Mouse (Mus musculus) neutrophil, adult 5-6 weeks (primary cell): ENCODE data around the gene Prtn3. TPM values are rescaled to one million over a fixed set of nuclear protein-coding genes. Genes with fewer than 3 reads are reported as not detected.

Source experiments
- ATAC-seq: fragments of 151-379, 151-347 bp; 2 replicates; pipeline ENCODE4 v1.8.0; 2017; ENCODE audit warnings: mild to moderate bottlenecking, moderate TSS enrichment; ENCODE audit not compliant: insufficient number of reproducible peaks, poor library complexity, low FRiP score, severe bottlenecking; ENCODE audit errors: extremely low read depth
- total RNA-seq: library from RNA; stranded (forward); fragments of 200-1000 nt; gene quantifications from 2 replicates; pipeline ENCODE4 v1.2.3, GENCODE M21; 2017

Gene Prtn3
- total RNA-seq, 1 experiment from 2014 or later: not detected

DNA sequence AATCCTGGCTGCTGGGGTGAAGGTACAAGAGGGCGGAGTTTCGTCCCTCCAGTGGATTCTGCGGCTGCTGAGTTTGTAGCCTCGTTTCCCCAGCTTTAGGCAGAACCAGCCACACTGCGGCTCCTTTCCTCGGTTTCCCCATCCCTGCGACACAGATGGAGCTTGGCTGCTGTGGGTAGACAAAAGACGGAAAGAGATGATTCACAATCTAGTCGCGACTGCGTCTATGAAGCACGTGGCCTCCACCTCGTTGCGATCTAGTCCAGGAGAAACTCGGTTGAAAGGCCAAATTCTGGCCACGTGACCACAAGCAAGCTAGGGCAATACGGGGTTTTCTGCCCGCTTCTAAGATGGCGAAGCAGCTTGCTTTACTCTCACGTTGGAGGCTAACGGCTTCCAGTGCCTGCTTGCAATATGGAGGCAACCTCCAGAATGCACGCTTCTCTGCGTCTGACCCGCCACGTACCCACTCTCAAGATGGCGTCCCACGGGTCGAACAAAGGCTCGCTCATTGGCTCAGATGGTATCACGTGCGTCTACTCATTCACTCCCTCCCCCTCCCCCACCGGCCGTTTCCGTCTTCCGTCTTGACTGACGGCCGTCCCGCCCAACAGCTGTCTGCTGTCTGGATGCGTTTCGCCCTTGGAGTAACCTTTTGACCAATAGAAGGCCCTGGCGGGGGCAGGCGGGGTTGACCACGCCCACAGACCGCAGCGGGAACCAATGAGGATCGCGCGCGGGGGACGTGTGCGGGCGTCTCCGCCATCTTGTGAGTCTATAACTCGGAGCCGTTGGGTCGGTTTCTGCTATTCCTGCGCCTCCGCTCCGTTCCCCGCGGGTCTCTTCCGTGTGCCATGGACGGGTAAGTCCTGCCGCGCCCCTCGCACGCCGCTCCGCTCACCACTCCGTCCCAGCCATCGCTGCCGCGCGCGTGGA lies 20.1 kb upstream of the Prtn3 start, which contains the start of gene Ptbp1:
Gene Ptbp1 (plus strand): TSS at position 568 of the 936 bp plus-strand sequence.
- ATAC-seq: peak; percentile 88

DNA sequence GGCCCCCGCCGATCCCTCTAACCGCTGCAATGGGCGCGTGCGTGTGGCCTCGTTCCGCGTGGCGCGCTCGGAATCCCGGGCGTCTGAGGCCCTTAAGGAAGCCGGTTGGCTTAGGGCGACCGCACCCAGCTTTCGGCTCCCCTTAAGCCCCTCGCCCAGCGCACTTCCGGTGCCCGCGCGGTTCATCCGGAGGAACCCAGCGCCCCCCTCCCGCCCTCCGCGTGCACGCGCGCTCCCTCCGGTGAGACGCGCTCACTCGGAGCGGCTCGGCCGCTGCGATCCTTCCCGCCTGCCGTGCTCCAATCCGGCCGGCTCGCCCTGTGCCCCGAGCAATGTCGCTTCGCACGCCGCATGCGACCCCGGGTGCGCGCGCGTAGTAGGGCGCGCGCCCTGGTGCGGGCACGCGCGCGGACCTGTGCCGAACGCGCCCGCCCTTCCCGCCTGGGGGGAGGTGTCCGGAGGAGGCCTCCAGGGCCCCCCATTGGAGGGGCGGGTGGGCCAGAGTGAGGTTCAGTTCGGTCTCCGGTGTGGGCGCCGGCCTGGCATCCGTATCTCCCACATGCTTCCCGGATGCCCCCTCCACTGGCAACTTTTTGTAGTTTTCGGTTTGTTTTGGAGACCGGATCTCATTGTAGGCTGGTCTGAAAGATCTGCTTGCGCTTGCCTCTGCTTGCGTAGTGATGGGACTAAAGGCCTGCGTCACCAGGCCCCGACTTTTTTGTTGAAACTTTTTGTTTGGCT lies 19.3 kb upstream of the Prtn3 start:
- no peak for ATAC-seq

DNA sequence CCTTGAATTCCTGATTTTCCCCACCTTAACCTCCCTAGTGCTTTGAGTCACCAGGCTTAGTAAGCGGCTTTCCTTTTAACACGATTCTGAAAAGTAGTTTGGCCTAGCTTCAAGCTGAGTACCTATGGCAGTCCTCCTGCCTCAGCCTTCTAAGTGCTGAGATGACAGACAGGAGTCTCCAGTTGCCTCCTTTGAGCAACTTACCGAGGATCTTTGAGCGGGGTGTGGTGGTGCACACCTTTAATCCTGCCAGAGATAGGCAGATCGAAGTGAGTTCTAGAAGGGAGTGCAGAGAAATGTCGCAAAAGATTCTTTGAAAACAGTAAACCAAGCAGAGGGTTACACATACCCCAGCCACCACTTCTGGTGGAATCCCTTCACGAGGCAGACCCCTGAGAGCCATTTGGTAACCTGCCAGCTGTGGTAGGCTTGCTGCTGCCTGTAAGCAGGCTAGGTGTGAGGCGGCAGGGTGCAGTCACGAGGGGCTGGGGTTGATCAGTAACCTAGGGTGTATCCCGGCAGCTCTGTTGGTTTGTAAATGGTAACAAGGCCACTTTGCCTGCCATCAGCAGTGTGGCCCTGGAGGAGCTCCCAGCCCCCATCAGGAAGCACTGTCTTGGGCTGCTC lies 18.6 kb upstream of the Prtn3 start:
- no peak for ATAC-seq

DNA sequence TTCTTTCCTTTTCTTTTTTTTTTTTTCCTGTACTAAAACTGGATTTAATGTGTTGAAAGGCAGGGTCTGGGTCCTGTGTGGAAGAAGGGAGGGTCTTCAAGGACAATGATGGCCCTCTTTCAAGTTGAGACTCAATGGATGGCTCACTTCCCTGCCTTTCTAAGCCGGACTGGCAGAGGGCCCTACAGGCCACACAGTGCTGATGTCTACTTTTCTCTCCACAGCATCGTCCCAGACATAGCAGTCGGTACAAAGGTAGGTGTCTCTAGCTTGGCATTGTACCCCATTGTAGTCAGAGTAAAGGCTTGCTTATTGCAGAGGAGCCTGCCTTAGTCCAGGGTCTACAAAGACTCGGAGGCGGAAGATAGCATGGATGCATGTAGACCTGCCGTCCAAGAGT lies 18.0 kb upstream of the Prtn3 start:
- no peak for ATAC-seq

DNA sequence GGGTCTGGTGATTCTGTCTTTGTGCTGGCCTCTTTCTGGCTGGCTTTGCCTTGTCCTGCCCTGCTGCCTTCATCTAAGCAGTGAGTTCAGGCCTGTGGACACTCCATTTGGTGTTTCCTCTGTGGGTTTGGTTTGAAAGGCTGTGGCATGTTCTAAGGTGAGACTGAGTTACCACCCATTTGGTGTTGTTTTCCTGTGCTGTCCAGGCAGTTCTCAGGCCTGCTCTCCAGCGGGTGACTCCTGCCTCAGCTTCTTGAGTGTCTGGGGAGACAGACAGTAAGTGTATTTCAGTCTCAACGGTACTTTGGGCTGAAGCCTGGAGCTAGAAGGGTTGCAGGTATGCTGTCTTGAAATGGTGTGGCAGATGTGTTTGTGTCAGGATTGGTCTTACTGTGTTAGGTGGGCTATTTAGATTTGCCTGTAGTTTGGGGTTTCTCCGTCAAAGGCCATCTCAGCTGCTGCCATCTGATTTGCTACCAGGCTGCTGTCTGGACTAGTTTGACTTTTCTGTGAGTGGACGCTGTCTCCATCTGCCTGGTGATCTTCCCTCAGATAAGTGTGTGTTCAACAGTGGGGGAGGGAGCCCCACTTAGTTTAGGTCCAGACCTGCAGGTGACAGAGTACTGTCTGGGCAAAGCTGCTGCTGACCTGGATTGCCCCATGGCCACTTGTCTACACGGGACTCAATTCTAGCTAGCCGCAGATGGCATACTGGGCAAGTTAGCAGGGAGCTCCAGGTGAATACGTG lies 17.4 kb upstream of the Prtn3 start:
- ATAC-seq: no peak

DNA sequence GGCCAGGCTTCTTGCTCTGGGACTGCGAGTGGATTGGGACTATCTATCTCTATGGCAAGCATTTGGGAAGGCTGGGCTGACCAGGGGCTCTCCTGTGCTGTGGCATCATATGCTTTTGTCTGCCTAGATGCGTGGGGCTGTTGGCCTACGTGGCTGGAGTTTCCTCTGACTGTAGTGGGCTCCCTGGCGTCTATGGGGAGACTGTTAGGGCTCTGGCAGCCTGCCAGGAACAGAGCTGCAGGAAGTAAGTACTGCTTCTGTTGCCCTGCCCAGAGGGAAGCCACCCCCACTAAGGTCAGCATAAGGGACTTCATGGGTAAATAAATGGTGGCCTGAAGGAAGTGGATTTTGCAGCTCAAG lies 16.8 kb upstream of the Prtn3 start:
- no peak for ATAC-seq

DNA sequence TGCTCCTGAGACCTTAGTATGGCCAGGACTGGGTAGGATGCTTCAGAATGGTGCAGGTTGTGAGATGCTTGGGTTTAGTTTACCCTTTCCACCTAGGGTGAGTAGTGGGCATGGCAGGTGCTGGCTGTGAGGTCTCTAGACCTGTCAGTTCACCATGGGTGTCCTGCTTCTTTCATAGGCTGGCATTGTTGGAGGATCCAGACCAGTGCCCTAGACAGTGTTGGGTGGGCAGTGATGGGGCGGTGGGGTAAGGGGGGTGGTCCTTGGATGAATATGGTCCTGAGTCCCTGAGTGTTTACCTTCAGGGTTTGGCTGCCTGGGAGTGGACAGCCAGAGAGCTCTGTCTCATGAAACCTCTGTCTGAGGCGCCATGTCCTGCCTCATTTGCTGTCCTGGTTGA lies 16.4 kb upstream of the Prtn3 start:
- no peak for ATAC-seq

DNA sequence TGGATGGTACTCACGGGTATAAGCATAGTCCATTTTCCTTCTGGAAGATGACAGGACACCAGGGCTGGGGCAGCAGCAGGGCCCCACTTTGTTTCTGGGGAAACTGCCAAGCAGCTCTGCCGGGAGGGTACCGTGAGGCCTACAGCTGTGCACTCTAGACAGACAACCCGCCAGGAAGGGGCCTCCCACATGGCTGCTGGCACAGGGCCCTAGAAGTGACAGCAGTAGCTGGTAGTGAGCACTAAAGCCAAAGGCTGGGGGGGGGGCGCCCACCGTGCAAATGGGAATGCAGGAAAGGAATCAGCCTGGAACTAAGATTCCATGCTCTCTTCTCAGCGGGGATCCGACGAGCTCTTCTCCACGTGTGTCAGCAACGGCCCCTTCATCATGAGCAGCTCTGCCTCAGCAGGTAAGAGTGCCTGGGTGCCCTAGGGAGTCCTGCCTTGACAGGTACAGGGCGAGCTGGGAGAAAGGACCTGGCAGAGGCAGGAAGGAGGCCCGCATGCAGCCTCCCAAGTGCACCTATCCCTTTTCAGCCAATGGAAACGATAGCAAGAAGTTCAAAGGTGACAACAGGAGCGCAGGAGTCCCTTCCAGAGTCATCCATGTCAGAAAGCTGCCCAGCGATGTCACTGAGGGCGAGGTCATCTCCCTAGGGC lies 15.7 kb upstream of the Prtn3 start:
- no peak for ATAC-seq

DNA sequence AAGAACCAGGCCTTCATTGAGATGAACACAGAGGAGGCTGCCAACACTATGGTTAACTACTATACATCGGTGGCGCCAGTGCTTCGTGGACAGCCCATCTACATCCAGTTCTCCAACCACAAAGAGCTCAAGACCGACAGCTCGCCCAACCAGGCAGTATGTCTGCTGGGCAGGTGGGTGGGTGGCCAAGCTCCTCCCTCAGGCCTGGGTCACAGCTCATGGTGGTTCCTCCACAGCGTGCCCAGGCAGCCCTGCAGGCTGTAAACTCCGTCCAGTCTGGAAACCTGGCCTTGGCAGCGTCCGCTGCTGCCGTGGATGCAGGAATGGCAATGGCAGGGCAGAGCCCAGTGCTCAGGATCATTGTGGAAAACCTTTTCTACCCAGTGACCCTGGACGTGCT lies 15.2 kb upstream of the Prtn3 start:
- ATAC-seq: no peak

DNA sequence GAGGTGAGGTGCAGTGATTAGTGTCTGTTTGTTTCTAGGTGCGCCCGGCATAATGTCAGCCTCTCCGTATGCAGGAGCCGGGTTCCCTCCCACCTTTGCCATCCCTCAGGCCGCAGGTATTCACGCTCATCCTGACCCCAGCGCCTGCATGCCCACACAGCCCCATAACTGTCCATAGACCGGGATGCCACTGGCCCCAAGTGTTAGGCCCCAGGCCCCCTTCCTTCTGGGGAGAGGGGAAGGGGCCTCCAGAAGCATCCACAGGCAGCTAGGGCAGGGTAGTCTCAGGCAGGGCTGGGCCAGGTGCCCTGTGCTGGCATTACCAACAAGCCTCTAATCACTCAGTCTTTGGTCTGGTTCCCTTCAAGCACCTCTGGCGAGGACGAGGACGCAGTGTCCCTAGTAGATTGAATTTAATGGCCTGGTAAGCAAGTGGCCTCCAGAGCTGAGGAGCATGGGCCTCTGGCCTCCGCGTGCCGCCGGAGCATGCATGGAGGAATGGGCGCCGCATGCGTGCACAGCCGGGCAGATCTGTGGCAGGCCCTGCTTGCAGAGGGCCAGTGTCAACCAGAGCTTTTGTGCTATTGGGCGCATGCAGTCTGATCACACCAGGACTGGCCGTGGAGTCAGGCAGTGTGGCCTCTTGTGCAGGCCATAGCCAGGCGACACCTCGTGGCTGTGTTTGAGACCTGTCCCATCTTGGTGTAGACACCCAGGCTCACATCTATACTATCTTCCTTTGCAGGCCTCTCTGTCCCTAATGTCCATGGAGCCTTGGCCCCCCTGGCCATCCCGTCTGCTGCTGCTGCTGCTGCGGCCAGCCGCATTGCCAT lies 14.0 kb upstream of the Prtn3 start:
- ATAC-seq: no peak

DNA sequence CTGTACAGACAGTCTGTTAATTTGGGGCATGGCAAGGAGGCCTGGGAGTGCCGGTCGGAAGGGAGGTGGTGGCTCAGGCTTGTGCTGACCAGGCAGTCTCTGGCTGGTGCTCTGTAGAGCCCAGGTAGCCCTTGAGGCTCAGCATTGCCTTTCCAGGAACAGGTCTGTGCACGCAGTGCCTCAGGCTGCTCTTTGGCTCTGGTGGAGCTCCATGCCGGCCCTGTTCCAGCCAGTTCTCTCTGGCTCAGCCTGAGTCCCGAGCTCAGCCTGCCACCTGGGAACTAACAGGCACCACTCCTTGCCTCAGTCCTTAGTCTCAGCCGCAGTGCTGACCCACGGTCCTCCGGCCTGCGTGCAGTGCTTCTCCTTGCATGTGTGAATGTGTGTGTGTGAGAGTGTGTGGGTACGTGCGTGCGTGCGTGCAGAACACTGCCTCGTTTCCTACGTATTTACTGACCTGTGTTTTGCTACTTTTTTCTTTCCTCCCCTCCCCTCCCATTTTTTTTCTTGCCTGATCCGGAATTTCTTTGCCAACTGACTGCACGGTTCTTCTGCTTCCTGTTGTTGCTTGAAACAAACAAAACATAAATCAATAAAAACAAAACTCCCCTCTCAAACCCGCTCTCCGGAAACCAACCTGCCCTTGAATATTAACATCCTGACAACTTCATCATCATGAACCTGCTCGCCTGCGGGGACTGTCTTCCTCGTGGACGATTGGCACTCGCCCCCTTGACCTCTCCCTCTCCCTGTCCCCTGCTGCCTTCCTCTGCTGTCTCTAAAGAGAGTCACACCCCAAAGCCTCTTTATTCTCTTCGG lies 12.8 kb upstream of the Prtn3 start:
- ATAC-seq: no peak

DNA sequence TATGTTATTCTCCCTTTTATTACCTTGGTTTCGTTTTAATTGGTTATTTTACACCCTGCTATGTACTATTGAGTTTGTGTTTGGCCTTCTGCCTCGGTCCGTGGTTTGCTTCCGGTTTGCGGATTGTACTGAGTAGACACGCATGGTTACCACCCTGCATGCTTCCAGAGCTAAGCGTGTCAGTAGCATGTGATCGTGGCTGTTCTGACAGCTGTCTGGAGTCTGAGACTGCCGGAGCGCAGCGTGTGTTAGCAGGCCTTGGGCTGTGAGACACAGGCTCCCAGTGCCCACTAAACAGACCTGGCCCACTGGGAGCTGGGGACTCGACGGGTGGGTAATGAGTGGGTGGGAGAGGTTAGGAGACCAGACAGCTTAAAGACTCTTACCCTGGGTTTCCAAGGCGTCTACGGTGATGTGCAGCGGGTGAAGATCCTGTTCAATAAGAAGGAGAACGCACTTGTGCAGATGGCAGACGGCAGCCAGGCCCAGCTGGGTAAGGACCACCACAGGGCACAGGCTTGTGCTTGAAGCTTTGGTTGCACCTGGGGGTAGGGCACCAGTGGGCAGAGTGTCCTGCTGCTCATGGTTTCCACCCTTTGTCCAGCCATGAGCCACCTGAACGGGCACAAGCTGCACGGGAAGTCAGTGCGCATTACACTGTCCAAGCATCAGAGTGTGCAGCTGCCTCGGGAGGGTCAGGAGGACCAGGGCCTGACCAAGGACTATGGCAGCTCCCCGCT lies 12.1 kb upstream of the Prtn3 start:
- ATAC-seq: no peak

DNA sequence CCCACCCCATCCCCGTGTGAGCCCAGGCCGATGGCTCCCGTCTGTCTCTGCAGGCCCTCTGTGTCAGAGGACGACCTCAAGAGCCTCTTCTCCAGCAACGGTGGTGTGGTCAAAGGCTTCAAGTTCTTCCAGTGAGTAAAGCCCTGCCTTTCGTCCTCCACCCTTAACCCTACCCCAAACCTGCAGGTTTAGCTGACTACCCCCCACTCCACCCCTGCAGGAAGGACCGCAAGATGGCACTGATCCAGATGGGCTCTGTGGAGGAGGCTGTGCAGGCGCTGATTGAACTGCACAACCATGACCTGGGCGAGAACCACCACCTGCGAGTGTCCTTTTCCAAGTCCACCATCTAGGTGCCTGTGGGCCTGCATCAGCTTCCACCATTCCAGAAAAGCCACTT lies 11.4 kb upstream of the Prtn3 start:
- ATAC-seq: no peak

DNA sequence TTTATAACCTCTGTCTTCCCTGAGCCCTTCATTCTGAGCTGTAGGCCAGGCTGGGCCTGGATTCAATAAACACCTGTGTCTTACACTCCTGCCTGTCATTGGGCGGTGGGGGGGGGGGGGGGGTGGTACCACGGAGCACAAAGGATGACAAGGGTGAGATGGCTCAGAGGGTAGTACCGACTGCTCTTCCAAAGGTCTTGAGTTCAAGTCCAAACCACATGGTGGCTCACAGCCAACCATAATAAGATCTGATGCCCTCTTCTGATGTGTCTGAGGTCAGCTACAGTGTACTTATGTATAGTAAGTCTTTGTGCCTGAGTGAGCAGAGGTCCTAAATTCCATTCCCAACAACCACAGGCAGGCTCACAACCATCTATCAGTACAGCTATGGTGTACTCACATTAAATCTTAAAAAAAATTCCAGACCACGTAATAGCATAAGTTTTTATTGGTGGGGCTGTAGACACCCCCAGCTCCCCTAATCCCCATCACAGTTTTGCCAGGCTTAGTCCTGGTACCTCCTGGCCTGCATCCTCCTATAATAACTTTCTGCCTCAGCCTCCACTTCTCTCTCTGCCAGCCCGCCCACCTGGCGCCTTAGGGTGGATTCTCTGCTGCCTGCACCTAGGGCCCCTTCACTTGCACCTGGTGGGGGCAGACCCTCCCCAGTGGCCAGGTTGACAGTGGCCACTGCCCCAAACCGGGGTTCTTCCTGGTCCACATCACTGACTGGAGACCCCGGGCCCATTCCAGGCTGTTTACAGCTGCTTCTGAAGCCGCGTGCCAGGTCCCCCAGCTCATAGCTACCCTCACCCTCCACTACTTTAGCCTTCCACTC lies 9.7 kb upstream of the Prtn3 start:
- no peak for ATAC-seq

DNA sequence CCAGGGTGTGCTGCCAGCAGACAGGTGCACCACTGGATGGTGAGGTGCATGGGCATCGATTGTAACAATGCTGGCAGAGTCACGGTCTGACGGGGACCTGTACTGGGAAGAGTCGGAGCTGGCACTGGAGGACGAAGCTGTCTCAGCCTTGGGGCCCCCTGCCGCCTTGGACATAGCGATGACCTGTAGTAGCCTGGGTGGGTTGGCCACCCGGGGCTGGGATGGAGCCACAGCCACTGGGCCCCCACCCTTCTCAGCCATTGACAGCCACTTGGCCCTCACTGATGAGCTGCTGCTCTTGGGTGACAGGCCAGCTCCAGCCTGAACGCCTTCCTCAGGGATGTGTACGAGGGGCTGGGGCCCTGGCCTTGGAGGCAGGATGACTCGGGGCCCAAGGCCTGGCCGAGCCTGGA lies 9.1 kb upstream of the Prtn3 start:
- ATAC-seq: no peak
